Mouse (Mus musculus): ENCODE measurements at regions not wholly inside any gene's neighbourhood (a gene's known extent, or its start where the extent isn't known, plus 50 kb on each side); places are given as distances from the start of the nearest gene placed in this dataset.
A peak's percentile ranks its signal among the peaks of the same experiment; 100 is the strongest.

DNA sequence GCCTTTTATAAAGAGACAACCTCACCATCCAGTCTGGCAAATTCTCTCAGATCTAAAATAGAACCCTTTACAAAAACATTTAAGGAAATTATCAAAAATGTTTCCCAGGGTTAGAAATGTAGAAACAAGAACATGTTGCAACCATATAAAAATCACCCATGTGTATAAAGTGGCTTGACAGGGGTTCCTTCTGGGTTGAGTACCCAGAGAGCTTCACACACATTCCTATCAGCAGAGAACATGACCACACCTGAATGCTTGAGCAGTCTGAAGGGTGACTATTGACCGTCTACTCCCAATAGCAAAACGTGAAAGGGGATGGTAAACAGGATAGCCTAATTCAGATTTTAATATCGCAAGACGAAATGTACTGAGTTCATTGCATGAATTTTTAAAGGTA lies 57.8 kb upstream of the Zfand5 start:
- DNase-seq (ENCODE audit: extremely low spot score, low spot score) = no peak

DNA sequence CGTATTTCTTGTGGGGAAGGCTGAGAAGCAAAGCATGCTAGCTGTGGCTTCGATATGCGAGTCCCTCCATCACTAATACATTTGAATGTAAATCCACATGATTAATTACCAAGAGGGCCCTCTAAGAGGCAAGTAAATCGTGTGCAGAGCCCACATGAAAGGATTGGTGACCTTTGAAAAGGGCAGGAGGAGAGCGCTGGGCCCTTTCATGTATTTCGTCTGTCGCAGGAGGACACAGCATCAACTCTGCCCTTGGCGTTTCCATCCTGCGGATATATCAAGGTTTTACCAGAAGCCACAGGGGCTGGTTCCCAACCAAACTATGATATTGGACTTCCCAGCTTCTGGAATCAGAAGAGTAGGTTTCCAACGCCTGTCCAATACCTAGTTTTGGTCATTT lies 78.6 kb upstream of the Zfand5 start:
- no peak for DNase-seq (ENCODE audit: extremely low spot score, low spot score)

DNA sequence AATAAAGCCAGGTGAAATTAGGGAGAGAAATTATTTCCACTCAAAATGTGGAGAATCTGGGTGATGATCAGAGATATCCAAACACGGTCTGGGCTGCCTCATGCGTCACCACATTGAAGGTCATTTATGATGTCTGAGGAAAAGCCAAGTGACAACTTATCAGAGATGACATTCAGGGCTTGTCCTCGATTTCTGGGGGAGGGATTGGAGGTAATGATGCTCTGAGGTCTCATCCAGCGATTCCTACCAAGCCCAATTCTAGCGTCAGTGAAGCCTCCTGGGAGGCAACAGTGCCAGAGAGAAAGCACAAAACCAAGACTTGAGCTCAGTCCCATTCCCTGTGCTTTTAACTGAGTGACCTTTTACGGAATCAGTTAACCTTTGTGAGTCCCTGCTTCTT lies 79.5 kb upstream of the Zfand5 start:
- no peak for DNase-seq (ENCODE audit: extremely low spot score, low spot score)

DNA sequence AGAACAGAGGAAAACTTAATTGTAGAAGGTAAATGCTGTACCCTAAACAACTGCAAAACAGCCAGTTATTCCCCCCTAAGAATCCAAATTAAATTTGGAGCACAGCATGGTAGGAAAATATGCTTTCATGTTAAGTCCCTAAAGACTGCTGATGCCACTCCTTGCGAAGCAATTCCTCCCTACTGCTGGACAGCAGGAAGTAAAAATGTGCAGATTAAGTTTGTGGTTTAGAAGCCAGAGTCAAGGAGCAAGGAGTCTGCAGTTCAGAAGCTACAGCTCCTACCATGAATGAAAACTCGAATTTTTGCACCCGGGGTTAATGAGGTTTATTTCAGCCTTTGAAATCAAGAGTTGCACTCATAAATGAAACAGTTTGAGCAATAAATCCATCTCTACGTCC lies 82.9 kb upstream of the Zfand5 start:
- DNase-seq (ENCODE audit: extremely low spot score, low spot score) = no peak

DNA sequence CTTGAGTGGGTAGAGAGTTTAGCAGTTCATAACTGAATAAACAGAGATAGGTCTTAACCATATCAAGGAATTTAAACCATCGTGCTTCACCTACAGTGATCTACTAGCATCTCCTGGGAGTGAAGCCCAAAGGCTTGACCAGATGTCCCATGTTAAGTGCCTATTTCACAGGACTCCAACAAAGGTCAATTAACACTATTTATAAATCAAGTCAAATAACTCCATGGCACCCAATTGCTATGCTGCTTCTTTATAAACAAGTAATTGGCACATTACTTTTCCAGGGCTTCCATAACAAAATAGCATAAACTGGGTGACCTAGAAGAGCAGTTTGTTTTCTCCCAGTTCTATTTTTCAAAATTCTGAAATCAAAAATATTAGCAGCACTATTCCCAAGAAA lies 85.4 kb upstream of the Zfand5 start:
- no peak for DNase-seq (ENCODE audit: extremely low spot score, low spot score)

DNA sequence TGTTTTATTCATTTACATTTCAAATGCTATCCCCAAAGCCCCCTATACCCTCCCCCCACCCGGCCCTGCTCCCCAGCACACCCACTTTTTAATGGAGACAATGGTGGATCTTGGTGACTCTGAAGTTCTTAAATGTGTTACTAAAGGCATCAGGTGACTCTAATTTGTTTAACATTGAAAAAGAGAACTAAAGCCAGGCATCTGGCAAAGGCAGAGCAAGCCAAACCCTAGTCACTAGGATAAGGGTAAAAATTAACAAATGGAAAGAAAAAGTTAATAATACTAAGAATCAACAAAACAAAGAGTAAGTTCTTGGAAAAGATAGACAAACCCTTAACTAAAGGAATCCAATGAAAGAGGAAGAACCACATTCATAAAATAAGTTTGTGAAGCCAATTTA lies 86.1 kb upstream of the Zfand5 start:
- no peak for DNase-seq (ENCODE audit: extremely low spot score, low spot score)

DNA sequence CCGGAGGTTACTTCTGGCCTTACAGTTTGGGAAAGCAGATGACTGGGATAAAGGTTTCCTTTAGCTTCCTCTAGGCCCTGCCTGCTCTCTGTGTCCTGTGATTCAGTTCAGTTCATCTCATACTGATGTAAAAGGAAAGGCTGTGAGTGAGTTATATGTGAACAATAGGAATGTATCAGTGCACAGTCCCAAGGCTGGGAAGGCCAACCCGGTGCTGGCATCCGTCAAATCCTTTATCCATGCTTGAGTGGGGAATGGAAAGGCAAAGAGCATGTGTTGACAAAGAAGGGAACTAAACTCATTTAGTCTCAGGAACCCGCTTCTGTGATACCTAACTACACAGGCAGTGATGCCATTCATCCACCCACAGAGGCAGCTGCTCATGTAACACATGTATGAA lies 89.0 kb upstream of the Zfand5 start:
- DNase-seq (ENCODE audit: extremely low spot score, low spot score) = no peak

DNA sequence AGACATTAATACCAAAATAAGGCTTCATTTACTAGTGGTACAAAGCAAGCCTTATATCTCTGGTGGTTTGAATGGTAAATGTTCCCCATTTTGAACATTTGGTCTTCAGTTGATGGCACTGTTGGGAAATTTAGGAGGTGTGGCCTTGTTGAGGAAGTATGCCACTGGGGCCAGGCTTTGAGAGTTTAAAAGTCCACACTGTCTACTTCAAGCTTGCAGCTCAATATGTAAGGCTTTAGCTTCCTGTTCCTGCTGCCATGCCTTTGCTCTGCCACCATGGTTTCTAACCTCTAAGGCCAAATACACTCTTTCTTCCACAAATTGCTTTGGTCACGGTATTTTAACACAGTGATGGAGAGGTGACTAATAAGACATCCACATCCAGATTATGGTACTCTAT lies 92.2 kb upstream of the Zfand5 start:
- no peak for DNase-seq (ENCODE audit: extremely low spot score, low spot score)

DNA sequence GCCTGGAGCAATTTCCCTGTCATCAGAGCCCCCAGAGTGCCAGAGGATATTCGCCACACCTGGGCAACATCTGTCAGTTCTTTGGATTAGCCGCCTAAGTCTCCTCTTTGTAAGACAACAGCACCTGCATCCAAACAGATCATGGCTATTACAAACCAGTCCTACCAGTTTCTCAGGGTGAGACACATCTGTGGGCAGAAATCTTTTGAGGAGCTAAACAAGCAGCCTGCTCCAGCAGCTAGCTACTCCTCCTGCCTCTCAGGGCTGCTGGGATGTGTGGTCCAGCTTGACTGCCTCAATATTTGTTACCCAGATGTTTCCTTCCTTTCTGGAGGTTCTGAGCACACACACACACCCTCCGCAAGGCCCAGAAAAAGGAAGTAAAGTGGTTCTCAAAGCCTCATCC lies 96.6 kb upstream of the Zfand5 start:
- no peak for DNase-seq (ENCODE audit: extremely low spot score, low spot score)

DNA sequence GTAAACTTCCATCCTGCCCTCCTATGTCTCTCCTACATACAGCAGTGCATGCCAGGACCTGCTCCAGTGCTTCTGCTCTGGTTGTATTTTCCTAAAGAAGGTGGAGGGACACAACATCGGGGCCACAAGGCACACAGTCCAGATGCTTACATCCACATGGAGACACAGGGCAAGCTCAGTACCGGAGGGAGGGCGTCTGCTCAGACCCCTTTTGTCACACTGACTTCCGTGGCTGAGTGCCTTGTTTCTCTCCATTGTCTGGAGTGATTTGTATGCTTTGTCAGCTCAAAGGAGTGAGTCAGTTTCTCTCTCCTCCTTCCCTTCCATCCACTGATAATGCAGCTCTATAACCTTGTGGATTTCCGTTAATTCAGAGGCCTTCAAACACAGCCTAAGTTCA lies 97.4 kb upstream of the Zfand5 start:
- DNase-seq (ENCODE audit: extremely low spot score, low spot score) = peak; percentile 22

DNA sequence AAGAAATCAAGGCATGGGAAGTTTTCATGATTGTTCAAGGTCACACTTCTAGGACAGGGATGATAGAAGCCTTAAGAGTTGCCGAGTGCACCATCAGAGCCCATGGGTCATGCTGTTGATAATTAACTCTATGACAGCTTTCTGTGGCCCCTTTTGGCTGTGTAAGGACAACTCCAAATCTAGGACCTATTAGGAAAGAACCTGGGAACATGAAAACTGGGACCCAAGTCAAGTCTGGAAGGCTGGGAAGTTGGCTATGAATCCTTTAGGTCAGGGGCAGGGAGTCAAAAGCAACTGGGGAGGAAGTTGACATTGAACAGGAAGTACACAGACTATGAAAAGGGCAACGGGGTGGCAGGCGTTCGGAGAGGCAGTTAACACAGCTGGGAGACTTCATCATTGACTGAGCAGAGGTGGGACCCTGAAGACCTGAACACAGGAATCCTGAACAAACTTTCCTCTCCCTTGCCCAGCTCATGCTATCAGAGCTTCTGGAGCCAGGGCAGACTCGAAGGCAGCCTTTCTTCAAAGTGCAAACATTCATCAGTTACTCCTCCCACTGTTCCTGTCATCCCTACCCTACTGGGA lies 98.1 kb upstream of the Zfand5 start:
- no peak for DNase-seq (ENCODE audit: extremely low spot score, low spot score)

DNA sequence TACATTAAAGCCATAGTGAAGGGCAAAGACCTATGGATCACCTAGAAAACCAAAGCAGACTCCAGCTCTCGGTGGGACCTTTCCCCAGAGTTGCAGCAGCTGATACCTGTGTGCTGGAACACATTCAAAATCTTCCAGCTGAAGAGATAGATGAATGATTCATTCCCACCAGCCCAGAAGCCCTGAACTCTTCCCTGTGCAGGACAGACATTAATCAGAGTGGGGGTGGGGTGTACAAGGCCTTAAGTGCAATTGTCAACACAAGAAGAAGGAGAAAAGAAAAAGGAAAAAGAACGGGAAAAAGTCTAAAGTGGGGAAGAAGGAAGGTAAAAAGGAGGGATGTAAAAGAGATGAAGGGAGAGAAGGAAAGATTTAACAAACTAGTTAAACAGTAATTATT lies 100.9 kb upstream of the Zfand5 start:
- no peak for DNase-seq (ENCODE audit: extremely low spot score, low spot score)

DNA sequence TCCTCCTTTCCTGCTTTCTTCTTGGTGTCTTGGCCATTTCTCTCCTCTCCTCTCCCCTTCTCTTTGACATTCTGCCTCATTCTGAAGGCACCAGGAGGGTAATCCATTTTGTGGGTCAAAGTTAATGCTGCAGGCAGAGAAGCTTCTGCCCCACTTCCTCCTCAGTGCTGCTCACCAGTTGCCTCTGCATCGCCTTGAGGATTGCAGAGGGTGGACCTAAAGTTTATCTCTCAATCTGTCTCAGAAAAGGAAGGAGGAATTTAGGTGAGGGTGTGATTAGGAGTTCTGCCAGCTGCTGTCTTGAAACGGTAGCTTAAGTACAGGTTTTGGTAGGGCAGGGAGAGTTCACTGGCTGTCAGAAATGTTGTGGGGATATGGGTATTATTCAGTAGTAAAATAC lies 101.3 kb upstream of the Zfand5 start:
- no peak for DNase-seq (ENCODE audit: extremely low spot score, low spot score)

DNA sequence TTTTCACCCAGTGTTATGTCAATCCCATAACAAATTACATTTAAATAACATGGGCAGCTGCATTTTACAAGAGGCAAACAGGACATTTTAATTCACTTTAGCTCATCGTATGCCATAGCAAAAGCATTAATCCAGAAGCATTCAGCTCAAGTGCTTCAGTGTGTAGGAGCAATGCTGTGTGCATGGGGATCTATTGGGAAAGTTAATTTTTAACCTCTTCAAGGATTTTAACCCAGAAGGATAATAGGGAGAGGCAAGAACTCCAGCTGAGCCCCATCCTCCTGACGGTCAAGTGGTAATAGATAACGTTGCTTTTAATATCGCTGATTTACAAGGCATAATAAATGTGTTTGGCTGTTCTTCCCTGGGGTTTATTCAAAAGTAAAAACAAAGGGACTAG lies 105.1 kb upstream of the Zfand5 start:
- no peak for DNase-seq (ENCODE audit: extremely low spot score, low spot score)

DNA sequence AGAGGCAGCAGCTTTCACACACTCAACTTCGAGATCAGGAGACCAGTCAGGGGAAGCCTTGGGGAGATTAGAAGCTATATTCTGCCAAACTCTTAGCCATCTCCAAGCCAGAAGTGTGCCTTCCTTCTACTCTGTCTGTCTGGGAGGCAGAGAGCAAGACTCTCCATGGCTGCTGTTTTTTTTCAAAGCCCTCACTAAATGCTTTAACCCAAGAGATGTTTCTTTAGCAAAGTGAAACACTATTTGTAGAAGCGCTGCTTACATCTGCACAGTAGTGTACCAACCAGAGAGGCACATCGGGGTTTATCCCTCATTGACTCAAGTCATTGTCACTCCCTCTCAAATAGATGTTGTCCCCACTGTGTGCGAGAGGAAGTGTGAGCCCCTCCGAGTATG lies 105.6 kb upstream of the Zfand5 start:
- DNase-seq (ENCODE audit: extremely low spot score, low spot score) = peak; percentile 35

DNA sequence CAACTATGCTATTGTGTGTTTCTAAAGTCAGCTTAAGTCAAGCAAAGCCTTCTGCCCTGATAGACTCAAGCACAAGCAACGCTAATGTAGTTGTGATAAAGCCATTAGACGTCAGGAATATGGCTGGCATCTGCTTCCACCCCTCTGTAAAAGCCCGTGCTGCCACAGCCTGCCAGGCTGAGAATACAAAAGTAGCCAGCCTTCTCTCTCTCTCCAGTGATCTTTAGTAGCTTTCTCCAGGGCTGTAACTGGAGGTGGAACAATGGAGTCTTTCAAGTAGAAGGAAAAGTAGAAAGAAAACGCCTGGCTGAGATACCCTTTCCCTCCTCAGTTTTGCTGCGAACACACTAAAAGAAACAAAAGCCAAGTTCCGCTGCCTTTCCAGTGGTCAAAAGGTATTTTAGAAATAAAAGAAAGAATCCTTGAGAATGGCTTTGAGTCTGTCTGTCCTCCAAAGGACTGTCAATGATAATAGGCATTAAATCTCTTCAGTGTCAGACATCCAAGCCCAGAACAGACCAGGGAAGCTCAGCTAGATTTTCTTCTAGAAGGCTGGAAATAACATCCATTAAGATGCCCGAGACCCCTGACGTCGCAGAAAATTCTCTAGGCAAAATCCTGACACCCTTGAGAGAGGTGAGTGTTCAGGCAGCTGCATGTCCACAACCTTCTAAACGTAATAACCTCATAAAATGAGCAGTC lies 106.2 kb upstream of the Zfand5 start:
- DNase-seq (ENCODE audit: extremely low spot score, low spot score) = peak; percentile 26

DNA sequence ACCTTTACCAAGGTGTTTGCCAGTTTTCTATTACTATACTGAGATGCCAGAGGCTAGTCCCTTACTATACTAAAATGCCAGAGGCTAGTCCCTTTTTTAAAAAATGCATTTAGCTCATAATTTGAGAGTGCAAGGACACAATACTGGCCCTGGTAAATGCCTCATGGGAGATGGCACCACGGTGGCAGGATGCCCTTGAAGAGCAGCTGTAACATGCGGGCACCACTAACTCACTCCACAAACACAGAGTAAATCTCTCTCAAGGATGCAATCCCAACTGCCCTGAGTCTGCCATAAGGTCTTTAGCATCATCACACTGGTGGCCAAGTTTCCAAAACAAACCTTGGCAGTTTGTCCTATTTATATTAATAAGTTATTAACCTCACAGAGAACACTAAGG lies 108.1 kb upstream of the Zfand5 start:
- DNase-seq (ENCODE audit: extremely low spot score, low spot score) = no peak

DNA sequence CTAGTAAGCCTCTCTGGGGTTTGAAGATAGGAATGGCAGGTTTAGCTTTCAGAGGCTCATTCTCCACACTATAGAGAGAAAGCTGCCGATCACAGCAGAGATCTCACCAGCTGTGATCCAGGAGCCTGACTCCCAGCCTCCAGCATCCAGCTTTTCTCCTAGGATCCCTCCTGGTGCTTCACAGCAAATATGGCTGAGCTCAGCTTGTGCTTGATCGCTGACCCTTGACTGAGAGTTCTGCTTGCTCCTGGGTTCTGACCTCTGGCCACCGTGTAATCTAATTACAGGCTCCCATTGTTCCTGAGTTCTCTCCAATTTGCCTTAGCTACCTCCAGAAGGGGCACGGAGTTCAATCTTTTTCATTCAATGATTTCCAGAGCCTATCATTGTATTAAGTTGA lies 111.1 kb upstream of the Zfand5 start:
- peak; percentile 47 for DNase-seq (ENCODE audit: extremely low spot score, low spot score)

DNA sequence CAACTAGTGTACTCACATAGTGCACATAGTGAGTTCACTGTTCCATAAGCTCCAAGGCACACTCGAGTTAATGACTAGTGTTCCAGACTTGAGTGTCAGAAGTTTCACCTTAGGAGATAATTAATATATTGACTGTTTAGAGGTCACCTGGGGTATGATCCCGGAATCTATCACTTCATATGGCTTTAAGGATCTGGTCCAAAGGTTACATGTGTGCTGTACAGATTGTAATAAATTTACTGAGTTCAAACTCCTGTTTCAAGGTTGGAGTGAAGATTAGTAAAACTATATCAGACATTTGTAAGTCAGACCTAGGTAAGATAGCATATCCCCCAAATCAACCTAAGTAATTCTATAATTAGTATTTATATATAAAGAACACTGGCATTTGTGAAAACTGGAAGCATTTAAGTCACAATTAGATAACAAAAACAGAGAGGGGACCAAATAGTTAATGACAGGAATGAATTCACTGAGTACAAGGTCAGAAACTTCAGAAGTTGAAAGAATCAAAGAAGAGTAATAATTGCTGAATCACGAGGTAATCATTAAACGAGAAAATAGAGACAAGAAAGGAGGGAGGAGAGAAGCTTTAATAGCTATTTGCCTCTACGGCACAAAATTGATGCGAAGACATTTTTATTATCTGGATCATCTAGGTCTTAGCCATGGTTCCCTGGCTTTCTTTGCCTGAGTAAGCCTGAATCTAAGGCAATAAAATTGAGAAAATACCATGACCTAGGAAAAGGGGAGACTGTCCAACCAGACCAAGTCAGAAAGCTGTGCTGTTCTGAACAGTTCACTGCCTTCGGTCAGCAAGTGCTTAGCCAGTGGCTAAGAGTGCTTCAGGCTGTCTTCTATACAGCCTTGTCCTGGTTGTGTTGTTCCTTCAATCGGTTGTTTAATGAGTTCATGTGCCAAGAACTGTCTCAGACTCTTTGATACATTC lies 112.6 kb upstream of the Zfand5 start:
- DNase-seq (ENCODE audit: extremely low spot score, low spot score) = no peak

DNA sequence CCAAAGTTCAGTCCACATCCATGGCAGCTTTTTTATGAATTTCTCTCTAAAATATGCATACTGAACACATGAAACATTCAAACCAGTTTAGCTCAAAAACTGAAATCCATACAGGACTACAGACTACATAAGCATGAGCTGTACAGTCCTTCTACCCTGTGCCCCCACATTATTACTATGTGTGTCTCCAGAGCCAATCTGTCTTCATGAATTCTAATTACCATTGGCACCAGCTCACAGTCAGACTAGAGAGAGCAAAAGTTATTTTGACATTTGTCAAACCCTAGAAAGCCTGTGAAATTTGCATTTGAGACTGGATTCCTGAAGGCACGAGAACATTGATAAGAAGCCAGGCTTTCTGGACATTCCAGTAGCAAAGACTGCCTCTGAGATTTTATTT lies 117.9 kb upstream of the Zfand5 start:
- no peak for DNase-seq (ENCODE audit: extremely low spot score, low spot score)

DNA sequence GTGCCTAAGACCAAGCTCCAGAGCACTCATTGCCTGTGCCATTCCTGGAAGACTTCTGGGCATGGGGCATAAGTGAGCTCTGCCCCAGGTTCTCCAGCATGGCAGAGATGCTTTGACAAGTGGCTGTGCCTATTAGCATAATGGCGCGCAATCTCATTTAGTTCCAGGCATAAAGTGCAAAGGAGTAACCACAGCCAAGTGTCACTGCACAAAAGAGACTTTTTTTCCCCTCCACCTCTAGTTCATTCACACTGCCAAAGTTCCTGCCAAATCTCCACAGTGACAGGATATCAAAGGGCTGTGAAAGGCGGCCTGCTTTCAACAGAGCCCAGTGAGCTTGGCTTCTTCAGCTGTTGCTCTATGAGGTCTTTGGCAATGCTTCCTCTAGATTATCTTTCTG lies 120.1 kb upstream of the Zfand5 start:
- no peak for DNase-seq (ENCODE audit: extremely low spot score, low spot score)

DNA sequence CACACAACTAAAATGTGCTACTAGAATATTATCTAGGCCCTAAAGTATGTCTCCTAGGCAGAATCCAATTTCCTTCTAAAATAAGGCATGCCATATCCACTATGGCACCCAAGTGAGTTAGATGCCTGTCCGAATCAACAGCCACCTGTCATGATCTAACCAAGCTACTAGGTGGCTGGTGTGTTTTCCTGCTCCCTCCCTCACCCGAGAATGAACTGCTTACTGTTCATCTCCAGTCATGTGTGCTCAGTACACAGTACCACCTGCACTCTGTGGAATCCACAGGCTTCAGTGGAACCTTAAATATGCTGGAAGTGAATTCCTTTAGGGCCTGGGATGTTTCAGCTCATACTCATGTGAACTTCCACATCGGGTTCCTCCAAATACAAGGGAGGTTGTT lies 121.2 kb upstream of the Zfand5 start:
- DNase-seq (ENCODE audit: extremely low spot score, low spot score) = no peak

DNA sequence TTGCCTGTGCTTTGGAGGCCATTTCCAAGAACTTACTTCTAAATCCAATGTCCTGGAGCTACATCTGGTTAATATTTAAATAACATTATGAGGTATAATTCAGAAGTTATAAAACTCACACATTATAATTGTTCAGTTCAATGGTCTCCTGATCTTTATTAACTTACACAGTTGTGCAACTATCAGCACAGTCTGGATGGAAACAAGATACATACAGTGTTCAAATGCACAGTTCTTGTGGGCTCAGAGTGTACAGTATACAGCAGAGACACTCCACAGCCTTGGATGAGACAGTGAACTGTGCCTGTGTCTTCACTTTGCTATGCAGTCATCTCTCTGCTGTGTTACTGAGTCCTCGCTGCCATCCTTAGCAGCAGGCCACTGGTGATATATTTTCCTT lies 121.8 kb upstream of the Zfand5 start:
- no peak for DNase-seq (ENCODE audit: extremely low spot score, low spot score)
